Mouse (Mus musculus) midbrain, embryonic 15.5 days (tissue): ENCODE results near the gene Atp2b1. TPM values are rescaled to one million over a fixed set of nuclear protein-coding genes. Genes with fewer than 3 reads are reported as not detected.

ENCODE experiments used
- ATAC-seq: fragments of 200-750 bp; cut with Nextera tagmentation; replicated peaks from 2 replicates; pipeline ENCODE4 v1.8.0; 2017; ENCODE audit warnings: moderate TSS enrichment
- H3K27ac ChIP-seq: fragments of 300-500 bp; sonication (generic); 2 replicates; pipeline ENCODE4 v1.5.1; 2015; ENCODE audit warnings: mild to moderate bottlenecking, inconsistent platforms
- H3K27me3 ChIP-seq: fragments of 300-500 bp; sonication (generic); replicated peaks from 2 replicates; pipeline ENCODE4 v1.6.1; 2015; ENCODE audit warnings: inconsistent platforms
- H3K36me3 ChIP-seq: fragments of 300-500 bp; sonication (generic); replicated peaks from 2 replicates; pipeline ENCODE4 v1.6.1; 2015; ENCODE audit warnings: inconsistent platforms
- H3K4me1 ChIP-seq: fragments of 300-500 bp; sonication (generic); 2 replicates; pipeline ENCODE4 v1.6.1; 2015; ENCODE audit warnings: inconsistent platforms
- H3K4me2 ChIP-seq: fragments of 300-500 bp; sonication (generic); 2 replicates; pipeline ENCODE4 v1.6.1; 2015; ENCODE audit warnings: inconsistent platforms, mild to moderate bottlenecking, moderate library complexity
- H3K4me3 ChIP-seq: fragments of 300-500 bp; sonication (generic); 2 replicates; pipeline ENCODE4 v1.5.1; 2015; ENCODE audit warnings: mild to moderate bottlenecking, inconsistent platforms
- H3K9ac ChIP-seq: fragments of 300-500 bp; sonication (generic); 2 replicates; pipeline ENCODE4 v1.6.1; 2015; ENCODE audit warnings: mild to moderate bottlenecking, inconsistent platforms
- H3K9me3 ChIP-seq: fragments of 300-500 bp; sonication (generic); 2 replicates; pipeline ENCODE4 v1.6.1; 2016; ENCODE audit warnings: inconsistent platforms
- WGBS: fragments of 180-500 bp; shearing (Covaris S2); methylation state at CpG from one replicate; pipeline ENCODE4 v1.1.7; 2015; ENCODE audit warnings: mixed read lengths; 5-methylcytosine and 5-hydroxymethylcytosine counted together
- polyA plus RNA-seq: library from polyadenylated mRNA; unstranded; fragments of >200 nt; fragmentation: Nextera tagmentation; extraction: Ambion mirVana; gene quantifications from 2 replicates; pipeline ENCODE4 v1.2.1, GENCODE M21; 2015

Gene Atp2b1
- polyA plus RNA-seq, 1 experiment from 2014 or later, result 232 TPM

- Histone ChIP-seq H3K27ac (no peak overlapping the region), H3K4me1 (no peaks in the 10 kb centered on the region), H3K4me2 (no peak overlapping the region), H3K9me3 (no peaks in the 10 kb centered on the region), H3K4me3 (no peak overlapping the region), H3K27me3 (no peaks in the 10 kb centered on the region), H3K9ac (no peak overlapping the region), H3K36me3 (peaks cover 11% of the 10 kb centered on the region)
- whole genome bisulfite sequencing, result 86% methylated on average over 5 of the region's 5 CpGs
- no peak for ATAC-seq
Observed at GRCm38 (mm10) chr10:99012086-99012485, 97.9 kb downstream of the Atp2b1 start.

GRCm38 (mm10) chr10:99014737-99015136, 100.5 kb downstream of the Atp2b1 start:
- no peak overlapping the region for H3K27ac ChIP-seq
- no peak for ATAC-seq
- WGBS, result 95% methylated on average over 13 of the region's 13 CpGs
- H3K9me3 ChIP-seq, result no peaks in the 10 kb centered on the region
- H3K4me1 ChIP-seq, result no peaks in the 10 kb centered on the region
- peaks cover 15% of the 10 kb centered on the region for H3K36me3 ChIP-seq
- H3K9ac ChIP-seq, result no peak overlapping the region
- no peaks in the 10 kb centered on the region for H3K27me3 ChIP-seq
- no peak overlapping the region for H3K4me3 ChIP-seq
- H3K4me2 ChIP-seq, result no peak overlapping the region

- Histone ChIP-seq H3K9me3 (no peaks in the 10 kb centered on the region), H3K4me1 (no peaks in the 10 kb centered on the region), H3K9ac (no peak overlapping the region), H3K36me3 (peaks cover 15% of the 10 kb centered on the region), H3K27ac (no peak overlapping the region), H3K4me2 (no peak overlapping the region), H3K27me3 (no peaks in the 10 kb centered on the region), H3K4me3 (no peak overlapping the region)
- ATAC-seq, result no peak
- WGBS, result 63% methylated on average over 5 of the region's 5 CpGs
Observed at GRCm38 (mm10) chr10:99016996-99017395, 102.8 kb downstream of the Atp2b1 start.

GRCm38 (mm10) chr10:99027462-99027861, 113.3 kb downstream of the Atp2b1 start:
- ATAC-seq, result no peak
- Histone ChIP-seq H3K9me3 (no peaks in the 10 kb centered on the region), H3K4me3 (no peak overlapping the region), H3K9ac (no peak overlapping the region), H3K27me3 (no peaks in the 10 kb centered on the region), H3K36me3 (no peaks in the 10 kb centered on the region), H3K4me1 (no peaks in the 10 kb centered on the region), H3K27ac (no peak overlapping the region), H3K4me2 (no peak overlapping the region)
- 91% methylated on average over 5 of the region's 5 CpGs for WGBS

- Histone ChIP-seq H3K27me3 (no peaks in the 10 kb centered on the region), H3K4me1 (no peaks in the 10 kb centered on the region), H3K36me3 (no peaks in the 10 kb centered on the region), H3K9me3 (no peaks in the 10 kb centered on the region), H3K4me2 (no peak overlapping the region), H3K27ac (no peak overlapping the region), H3K4me3 (no peak overlapping the region), H3K9ac (no peak overlapping the region)
- no peak for ATAC-seq
- WGBS, result 97% methylated on average over 7 of the region's 7 CpGs
Observed at GRCm38 (mm10) chr10:99029844-99030243, 115.6 kb downstream of the Atp2b1 start.

- no peaks in the 10 kb centered on the region for H3K36me3 ChIP-seq
- H3K4me3 ChIP-seq, result no peak overlapping the region
- H3K4me2 ChIP-seq, result no peak overlapping the region
- WGBS, result 94% methylated on average over 15 of the region's 15 CpGs
- H3K9ac ChIP-seq, result no peak overlapping the region
- ATAC-seq, result no peak
- no peak overlapping the region for H3K27ac ChIP-seq
- H3K27me3 ChIP-seq, result no peaks in the 10 kb centered on the region
- no peaks in the 10 kb centered on the region for H3K9me3 ChIP-seq
- no peaks in the 10 kb centered on the region for H3K4me1 ChIP-seq
Observed at GRCm38 (mm10) chr10:99033830-99034828, 119.9 kb downstream of the Atp2b1 start.

- ATAC-seq, result no peak
- H3K4me1 ChIP-seq, result no peaks in the 10 kb centered on the region
- H3K27me3 ChIP-seq, result no peaks in the 10 kb centered on the region
- no peaks in the 10 kb centered on the region for H3K36me3 ChIP-seq
- H3K27ac ChIP-seq, result no peak overlapping the region
- no peak overlapping the region for H3K4me3 ChIP-seq
- no peak overlapping the region for H3K4me2 ChIP-seq
- 81% methylated on average over 21 of the region's 21 CpGs for WGBS
- H3K9ac ChIP-seq, result no peak overlapping the region
- no peaks in the 10 kb centered on the region for H3K9me3 ChIP-seq
Observed at GRCm38 (mm10) chr10:99037185-99038065, 123.2 kb downstream of the Atp2b1 start.

GRCm38 (mm10) chr10:99038866-99039265, 124.7 kb downstream of the Atp2b1 start:
- no peak for ATAC-seq
- H3K9me3 ChIP-seq, result no peaks in the 10 kb centered on the region

GRCm38 (mm10) chr10:99040171-99040570, 126.0 kb downstream of the Atp2b1 start:
- H3K4me2 ChIP-seq, result no peak overlapping the region
- H3K27ac ChIP-seq, result no peak overlapping the region
- WGBS, result 93% methylated on average over 5 of the region's 5 CpGs
- H3K36me3 ChIP-seq, result no peaks in the 10 kb centered on the region
- no peak overlapping the region for H3K4me3 ChIP-seq
- H3K9ac ChIP-seq, result no peak overlapping the region
- H3K9me3 ChIP-seq, result no peaks in the 10 kb centered on the region
- no peaks in the 10 kb centered on the region for H3K27me3 ChIP-seq
- no peak for ATAC-seq
- H3K4me1 ChIP-seq, result no peaks in the 10 kb centered on the region

More at GRCm38 (mm10) chr10:99038866-99039265, 124.7 kb downstream of the Atp2b1 start:
- Histone ChIP-seq H3K36me3 (no peaks in the 10 kb centered on the region), H3K27me3 (no peaks in the 10 kb centered on the region), H3K4me1 (no peaks in the 10 kb centered on the region), H3K4me3 (no peak overlapping the region), H3K9ac (no peak overlapping the region), H3K27ac (no peak overlapping the region), H3K4me2 (no peak overlapping the region)
- WGBS, result 90% methylated on average over 3 of the region's 3 CpGs

GRCm38 (mm10) chr10:99046756-99047550, 132.7 kb downstream of the Atp2b1 start:
- Histone ChIP-seq H3K27me3 (no peaks in the 10 kb centered on the region), H3K36me3 (no peaks in the 10 kb centered on the region), H3K4me3 (no peak overlapping the region), H3K9me3 (no peaks in the 10 kb centered on the region), H3K4me2 (no peak overlapping the region), H3K9ac (no peak overlapping the region), H3K4me1 (no peaks in the 10 kb centered on the region), H3K27ac (no peak overlapping the region)
- ATAC-seq, result no peak
- WGBS, result 86% methylated on average over 5 of the region's 5 CpGs

GRCm38 (mm10) chr10:99047551-99047940, 133.3 kb downstream of the Atp2b1 start:
- Histone ChIP-seq H3K9ac (no peak overlapping the region), H3K9me3 (no peaks in the 10 kb centered on the region), H3K4me1 (no peaks in the 10 kb centered on the region), H3K4me3 (no peak overlapping the region), H3K27me3 (no peaks in the 10 kb centered on the region), H3K36me3 (no peaks in the 10 kb centered on the region), H3K4me2 (no peak overlapping the region), H3K27ac (no peak overlapping the region)
- ATAC-seq, result no peak
- 88% methylated on average over 4 of the region's 4 CpGs for WGBS

- 92% methylated on average over 7 of the region's 7 CpGs for WGBS
- H3K4me2 ChIP-seq, result no peak overlapping the region
- H3K9me3 ChIP-seq, result no peaks in the 10 kb centered on the region
- no peaks in the 10 kb centered on the region for H3K4me1 ChIP-seq
- no peak overlapping the region for H3K4me3 ChIP-seq
- no peaks in the 10 kb centered on the region for H3K27me3 ChIP-seq
- H3K9ac ChIP-seq, result no peak overlapping the region
- H3K36me3 ChIP-seq, result no peaks in the 10 kb centered on the region
- H3K27ac ChIP-seq, result no peak overlapping the region
- ATAC-seq, result no peak
Observed at GRCm38 (mm10) chr10:99050093-99050492, 135.9 kb downstream of the Atp2b1 start.
